Mouse (Mus musculus): ENCODE measurements around the gene Tsacc.

GRCm38 (mm10) chr3:88331282-88331681 is 34.5 kb upstream of the Tsacc start:
- TF ChIP-seq CTCF (IDR thresholded peaks at IDR 0.05) (peak; percentile 83), EP300 (IDR thresholded peaks at IDR 0.05; ENCODE audit: insufficient read depth, low read depth, low read length) (no peak)
